Mouse (Mus musculus): ENCODE data around the gene Hoxd12.

GRCm38 (mm10) chr2:74655420-74655781 lies 19.4 kb upstream of the Hoxd12 start:
- TF ChIP-seq CTCF (IDR thresholded peaks at IDR 0.05; ENCODE audit: extremely low read depth, insufficient read depth, low read length) (no peak), POLR2A (IDR thresholded peaks at IDR 0.05; ENCODE audit: extremely low read depth, insufficient read depth, low read length) (no peak)

Measured in cortical plate, adult 2 months (tissue).